Mouse (Mus musculus): Measurements from ENCODE around the gene Nobox.

GRCm38 (mm10) chr6:43293175-43293574, 16.2 kb downstream of the Nobox start:
- TF ChIP-seq POLR2A (IDR thresholded peaks at IDR 0.05; ENCODE audit: insufficient read length, low read depth) = no peak
- no peak for TF ChIP-seq POLR2AphosphoS2 (IDR thresholded peaks at IDR 0.05; ENCODE audit: insufficient read length, low read depth)
- no peak for TF ChIP-seq MYOG (IDR thresholded peaks at IDR 0.05; ENCODE audit: control insufficient read depth in 1 of 3, insufficient read depth in 1 of 3, insufficient read length in 2 of 3, low read depth in 2 of 3)
- TF ChIP-seq TCF12 (IDR thresholded peaks at IDR 0.05; ENCODE audit: insufficient read depth, poor library complexity, severe bottlenecking) = no peak
- TF ChIP-seq REST (IDR thresholded peaks at IDR 0.05; ENCODE audit: insufficient read depth, insufficient read length) = no peak
- TF ChIP-seq E2F4 (IDR thresholded peaks at IDR 0.05; ENCODE audit: insufficient read depth) = no peak
- TF ChIP-seq MYOD1 (IDR thresholded peaks at IDR 0.05; ENCODE audit: control insufficient read depth in 1 of 3, insufficient read length in 2 of 3, low read depth in 2 of 3) = no peak
- TF ChIP-seq USF1 (IDR thresholded peaks at IDR 0.05; ENCODE audit: low read depth) = no peak

All from myocyte (in vitro differentiated cells).